Mouse (Mus musculus) kidney, adult 18-20 months (tissue): ENCODE results near the gene Bok.
"Not testable (repeated sequence)": the region's sequence is repeated elsewhere in the genome, so short reads cannot be mapped to it uniquely, and the experiment has no call there.

Experiments used
- DNase-seq: peaks from one replicate; pipeline ENCODE4 v3.0.0; 2021

Bok gene

DNA sequence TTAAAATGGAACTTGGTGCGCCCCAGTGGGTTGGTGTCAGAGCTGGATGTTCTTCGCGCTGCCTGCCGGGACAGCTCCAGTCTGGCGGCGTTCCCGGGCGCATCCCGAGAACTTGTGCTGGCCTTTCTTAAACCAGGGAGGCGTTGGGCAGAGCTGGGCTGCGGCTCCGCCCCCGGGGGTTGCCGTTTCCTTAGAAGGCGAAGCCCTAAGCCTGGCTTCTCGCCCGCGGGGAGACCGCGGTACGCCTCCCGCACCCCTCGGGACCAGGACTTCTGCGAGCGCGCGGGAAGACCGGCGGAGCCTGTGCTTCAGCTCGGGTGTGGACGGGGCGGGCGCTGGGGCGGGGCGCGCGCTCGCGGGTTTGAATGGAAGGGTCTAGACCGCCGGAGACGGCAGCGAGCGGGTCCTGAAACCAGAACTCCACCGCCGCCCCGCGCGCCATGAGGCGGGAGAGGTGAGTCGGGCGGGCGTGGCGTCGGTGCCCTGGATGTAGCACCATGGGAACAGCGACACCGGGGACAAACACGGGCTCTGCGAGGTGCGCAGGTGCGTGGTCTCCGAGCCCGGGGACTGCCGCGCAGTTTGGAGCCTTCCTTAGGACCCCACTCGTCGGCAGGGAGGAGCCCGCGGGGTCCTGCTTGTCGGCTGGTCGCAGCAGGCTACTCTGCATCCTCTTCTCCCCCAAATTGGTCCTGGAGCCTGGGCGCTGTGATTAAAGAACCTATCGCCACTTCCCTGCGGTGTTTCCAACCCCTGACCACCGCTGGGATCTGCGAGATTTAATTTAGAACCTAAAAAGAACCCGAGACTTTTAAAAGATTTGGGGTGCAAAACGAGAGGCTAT, at the start of gene Bok:
Bok (plus strand) TSS at position 260 of the 844 bp plus-strand sequence.
- DNase-seq = peak; percentile 85

DNA sequence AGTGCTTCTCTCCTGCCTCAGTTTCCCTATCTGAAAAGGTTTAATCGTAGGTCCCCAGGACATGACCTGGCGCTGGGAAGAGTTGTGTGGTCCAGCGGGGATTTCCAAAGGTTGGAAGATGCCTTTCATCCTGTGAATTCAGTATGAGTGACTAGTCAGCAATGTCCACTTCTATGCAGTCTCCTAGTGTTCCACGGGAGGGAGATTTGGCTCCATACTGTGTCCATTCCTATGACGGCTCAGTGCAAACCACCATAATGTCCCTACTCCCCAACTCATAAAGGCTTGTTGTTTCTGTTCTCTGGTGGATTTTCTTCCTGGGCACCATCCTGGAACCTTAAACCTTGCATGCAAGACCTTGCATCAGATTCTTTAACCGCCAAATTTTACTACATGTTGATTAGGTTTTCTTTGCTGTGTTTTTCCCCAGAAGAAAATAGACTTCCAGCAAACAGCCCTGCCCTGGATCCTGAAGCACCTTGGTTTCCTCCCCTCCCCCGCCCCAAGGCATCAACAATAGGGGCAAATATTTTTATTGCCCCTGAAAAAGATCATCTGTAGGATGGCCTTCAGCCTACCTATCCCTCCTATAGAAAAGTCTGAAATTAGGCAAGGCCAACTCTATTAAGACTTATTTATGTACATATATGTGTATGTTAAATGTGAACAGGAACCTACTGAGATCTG, 49.1 kb upstream of the Bok start:
- no peak for DNase-seq

DNA sequence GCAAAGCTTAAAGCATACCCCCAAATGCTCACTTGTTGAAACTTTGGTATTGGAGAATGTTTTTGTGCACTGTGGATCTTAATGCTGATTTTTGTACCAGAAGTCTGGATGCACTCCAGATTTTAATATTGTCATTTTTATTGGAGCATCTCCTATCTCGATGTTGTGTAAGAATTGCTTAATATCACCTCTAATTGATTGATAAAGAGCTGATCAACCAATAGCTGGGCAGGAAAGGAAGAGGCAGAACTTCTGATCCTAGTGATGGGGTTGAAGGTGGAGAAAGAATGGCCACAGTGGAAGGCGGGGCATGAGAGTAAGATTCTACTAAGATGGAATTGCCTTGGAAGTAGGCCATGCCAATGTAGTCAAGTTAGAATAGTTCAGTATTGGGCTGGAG, 43.5 kb upstream of the Bok start:
- no peak for DNase-seq

DNA sequence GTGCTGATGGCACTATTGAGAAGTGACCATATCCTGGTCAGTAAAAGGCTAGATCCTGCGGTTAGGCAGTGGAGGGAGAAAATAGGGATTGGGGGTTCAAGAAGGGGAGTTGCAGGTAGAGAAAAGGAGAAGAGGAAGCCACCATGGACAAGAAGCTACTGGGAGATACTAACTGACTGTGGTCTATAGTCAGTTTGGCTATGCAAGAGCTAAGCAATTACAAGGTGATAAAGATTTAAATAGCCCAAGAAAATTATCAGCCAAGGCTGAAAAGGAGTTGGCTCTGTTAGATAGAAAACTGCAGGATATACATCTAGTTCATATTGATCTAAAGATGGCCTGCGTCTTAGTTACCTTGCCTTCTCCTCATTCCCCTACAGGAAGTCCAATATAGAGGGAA, 42.8 kb upstream of the Bok start:
- DNase-seq = no peak

DNA sequence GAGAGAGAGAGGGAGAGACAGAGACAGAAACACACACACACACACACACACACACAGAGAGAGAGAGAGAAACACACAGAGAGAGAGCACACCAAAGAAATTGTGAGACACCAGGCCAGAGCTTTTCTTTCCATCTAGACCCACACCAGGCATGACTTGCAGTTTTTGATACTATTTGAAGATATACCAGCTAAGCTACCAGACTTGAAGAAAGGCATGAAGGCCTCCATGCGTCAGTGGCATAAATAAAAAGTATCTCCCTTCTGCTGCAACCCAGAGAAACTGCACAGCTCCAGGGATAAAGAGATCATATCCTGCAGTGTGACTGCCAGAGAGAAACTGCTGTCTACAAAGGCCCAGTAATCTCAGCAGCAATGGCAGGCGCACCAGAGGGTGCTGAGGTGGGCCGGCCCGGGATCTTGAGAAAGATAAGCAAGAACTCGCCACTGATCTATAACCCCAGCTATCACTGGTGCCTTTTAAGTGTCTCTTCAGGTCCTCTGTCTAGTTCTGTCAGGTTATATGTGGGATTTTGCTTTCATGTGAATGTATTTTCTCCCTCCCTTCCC, 35.8 kb upstream of the Bok start:
- DNase-seq = no peak

DNA sequence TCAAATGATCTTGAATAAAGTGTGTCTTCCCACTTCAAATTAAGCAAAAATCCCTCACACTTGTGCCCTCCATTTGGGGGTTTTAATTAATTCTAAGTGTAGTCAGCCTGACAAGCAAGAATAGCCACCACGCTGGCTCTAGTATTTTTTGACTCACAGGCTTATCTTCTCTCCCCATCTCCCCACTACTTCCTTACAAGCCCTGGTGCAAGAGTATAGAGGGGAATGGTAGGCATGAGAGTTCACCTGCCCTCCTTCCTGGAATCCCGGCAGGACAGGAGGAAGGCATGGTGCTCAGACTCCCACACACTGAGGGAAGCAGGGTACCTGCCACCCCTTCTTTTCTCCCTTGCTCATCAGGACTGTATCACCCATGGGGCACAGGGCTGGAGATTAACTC, 31.2 kb upstream of the Bok start:
- DNase-seq = no peak

DNA sequence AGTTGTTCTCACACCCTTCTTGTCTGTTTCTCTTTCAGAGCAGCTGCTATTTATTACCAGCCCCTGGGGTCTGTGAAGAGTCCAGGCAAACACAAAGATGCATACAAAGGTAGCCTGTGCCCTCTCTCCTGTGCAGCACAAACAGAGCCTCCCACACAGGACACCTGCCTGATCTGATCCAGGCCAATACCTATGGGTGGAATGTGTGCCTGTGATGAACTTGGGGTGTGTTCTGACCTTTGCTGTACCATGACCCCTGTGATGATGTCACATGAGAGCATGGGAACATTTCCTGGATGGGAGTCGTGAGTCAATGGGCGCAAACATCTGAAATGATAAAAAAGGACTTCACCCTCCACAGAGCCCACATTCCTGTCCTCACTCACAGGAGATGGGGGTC, 30.7 kb upstream of the Bok start:
- DNase-seq = no peak

DNA sequence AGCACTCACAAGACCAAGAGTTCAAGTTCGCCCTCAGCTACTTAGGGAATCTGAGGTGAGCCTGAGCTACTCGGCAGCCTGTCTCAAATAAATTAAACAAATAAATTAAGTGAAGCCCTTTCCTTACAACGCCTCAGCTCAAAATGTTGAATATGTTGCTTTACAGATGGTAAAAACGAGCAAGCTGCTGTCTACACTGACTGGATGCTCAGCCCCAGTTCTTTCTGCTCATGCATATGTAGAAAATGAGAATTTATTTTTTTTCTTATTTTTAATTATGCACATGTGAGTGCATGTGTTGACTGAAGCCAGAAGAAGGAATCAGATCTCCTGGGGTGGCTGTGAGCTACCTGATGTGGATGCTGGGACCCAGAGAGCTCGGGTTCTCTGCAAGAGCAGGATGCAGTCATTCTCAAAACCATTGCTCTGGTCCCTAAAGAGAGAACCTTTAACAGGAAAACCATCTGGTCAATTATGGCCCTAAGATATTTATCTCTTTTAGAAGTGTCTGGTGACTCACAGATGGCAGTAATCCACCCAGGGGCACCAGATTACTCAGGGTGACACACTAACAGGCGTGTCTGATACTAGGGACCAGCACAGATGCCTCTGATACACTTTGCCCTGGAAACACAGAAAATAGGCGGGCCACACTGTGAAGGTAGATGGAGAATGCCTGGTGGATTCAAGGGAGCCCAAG, 29.0 kb upstream of the Bok start:
- DNase-seq = no peak

DNA sequence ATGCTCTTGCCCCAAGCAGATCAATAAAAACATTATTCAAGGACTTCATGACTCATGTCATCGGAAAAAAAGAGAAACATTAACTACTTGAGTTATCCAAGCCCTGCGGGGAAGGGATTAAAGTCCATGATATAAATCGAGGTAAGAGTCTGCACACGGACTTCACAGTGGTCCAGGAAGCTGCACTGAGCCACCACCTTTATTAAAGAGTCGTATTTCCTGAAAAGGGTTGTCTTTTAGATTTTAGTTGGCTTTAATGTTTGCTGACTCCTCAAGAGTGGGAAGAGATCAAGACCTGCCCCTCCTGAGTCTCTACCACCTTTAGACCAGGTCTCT, 28.5 kb upstream of the Bok start:
- DNase-seq = no peak

DNA sequence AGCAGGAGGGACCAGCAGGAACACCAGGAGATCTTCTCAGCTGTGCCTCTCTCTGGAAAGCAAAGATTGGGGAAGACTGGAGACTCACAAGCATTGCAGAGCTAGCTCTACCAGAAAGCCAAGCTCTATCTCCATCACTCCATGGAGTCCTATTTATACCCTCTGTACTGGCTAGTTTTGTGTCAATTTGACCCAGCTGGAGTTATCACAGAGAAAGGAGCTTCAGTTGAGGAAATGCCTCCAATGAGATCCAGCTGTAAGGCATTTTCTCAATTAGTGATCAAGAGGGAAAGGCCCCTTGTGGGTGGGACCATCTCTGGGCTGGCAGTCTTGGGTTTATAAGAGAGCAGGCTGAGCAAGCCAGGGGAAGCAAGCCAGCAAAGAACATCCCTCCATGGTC, 26.9 kb upstream of the Bok start, which contains the start of gene Stk25:
Stk25 (minus strand) TSS at position 101 of the 400 bp plus-strand sequence.
- not testable (repeated sequence) for DNase-seq

DNA sequence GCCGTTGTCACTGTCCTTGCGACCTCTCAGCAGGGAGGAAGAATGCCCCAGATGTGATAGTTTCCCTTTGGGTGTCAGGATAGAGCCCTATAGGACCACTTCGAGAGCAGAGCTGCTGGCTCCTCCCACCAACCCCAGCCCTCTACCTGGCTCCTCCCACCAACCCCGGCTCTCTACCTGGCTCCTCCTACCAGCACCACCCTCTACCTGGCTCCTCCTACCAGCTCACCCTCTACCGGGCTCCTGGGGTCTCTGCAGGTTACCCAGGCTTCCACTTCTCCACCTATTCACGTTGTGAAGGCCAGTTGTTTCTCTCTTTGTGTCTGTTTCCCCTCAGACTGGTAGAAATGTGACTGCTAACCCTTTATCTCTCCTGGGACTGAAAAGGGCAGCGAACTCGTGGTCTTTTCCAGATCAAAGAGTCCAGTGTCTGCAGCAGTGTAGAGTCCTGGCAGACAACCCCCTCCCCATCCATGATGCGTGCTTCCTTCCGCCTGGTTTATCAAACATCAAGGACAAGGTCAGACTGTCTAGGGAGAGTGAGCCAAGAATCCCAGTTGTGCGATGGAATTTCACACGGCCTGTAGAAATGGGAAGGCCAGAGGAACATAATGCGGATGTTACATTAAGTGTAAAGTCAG, 17.6 kb upstream of the Bok start:
- no peak for DNase-seq

DNA sequence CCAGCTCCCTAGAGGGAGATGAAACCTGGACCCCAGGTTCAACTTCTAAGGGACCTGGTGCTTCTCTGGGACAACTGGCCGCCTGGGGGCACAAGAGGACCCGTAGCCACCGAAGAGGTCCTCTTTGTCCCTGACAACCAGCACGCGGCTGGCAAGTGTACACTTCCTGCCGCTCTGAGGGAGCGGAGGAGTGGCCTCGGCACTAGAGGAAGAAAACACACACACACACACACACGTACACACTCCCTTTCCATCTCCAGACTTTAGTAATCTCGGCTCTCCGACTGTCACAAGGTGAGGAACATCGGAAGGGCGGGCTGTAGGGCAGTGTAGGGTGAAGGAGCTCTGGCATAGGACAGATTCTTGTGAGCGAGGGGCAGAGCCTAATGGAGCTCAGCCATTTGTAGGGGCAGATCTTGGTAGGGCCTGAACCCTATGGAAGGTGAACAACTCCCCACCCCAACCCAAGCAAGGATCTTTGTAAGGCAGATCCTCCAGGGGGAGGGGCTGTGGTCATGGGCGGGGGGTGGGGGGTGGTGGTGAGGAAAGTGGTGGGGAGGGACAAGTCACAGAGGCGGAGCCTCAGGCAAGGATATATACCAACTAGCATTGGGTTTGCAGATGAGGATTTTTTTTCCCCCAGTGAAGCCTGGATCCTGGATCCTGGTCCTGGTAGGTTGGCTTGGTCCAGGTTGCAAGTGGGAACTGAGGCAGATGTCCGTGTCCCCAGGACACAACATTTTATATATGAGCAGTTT, 16.5 kb upstream of the Bok start:
- DNase-seq = peak; percentile 83

DNA sequence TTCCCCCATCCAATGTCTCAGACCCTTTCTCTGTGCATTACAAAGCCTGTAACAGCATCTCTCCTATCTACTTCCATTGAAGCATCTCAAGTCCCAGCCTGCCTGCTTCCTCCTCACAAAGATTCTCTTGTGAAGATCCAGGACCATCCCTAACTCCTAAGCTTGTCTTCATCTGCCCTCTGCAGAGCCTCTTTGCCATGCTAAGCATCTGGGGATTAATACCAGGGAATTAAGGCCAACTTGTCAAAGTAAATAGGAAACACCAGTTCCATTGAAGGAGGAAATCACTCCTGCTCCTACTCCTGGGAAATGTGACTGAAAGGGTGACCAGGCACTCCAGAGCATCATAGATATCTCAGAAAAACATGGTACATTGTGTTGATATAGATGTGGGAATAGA, 15.5 kb upstream of the Bok start:
- DNase-seq = no peak

DNA sequence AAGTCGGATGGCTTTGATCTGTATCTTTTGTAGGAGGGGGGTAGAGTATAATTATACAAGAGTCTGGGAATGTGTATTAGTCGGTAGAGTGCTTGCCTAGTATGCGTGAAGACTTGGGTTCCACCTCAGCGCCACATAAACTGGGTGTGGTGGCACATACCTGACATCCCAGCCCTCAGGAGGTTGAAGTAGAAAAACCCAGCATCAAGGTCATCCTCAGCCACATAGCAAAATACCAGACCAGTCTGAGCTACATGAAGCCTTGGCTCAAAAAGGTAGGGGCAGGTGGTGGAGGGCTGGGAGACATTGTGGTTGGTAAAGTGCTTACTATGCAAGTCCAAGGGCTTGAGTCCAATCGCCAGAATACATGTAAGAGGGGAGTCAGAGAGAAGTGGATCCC, 12.8 kb upstream of the Bok start:
- no peak for DNase-seq

DNA sequence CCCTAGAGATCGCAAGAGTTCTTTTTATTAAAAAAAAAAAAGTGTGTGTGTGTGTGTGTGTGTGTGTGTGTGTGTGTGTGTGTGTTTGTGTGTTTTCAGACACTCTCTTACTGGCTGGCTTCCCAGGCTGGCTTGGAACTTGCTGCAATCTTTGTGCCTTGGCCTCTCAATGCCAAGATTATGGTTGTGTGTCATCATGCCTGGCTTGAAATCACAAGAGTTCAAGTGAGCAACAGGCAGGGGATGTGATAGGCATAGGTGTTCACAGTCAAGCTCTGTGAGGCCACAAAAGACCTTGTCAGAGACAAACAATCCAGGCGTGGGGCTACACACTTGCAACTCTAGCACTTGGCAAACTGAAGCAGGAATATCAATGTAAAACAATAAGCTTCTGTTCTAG, 7.1 kb upstream of the Bok start:
- DNase-seq = no peak

DNA sequence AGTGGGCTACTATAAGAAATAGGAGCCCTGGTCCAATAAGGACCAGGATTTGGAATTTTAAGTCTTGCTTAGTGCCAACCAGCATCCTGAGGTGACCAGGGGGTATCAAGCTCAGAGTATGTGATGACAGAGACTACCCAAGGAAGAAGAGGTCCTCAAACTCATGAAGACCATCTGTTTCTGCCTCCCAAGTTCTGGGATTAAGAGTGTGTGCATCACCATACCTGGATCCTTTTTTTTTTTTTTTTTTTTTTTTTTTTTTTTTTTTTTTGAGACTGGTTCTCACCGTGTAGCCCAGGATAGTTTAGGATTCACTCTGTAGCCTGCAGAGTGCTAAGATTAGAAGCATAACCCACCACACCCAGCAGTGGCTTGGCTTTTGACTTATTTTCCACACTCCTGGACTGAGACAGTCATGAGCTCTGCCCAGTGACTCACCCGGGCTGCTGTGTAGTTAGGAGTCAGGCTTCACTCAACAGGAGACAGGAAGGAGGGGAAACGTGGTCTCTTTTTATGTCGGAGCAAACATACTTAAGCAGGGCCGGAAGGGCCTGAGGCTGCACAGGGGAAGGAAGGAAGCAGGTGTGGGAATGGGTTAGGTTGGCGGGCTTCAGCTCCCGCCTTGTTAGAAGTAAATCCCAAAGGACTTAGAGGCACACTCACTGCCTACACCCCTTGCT, 5.4 kb upstream of the Bok start:
- DNase-seq = no peak

DNA sequence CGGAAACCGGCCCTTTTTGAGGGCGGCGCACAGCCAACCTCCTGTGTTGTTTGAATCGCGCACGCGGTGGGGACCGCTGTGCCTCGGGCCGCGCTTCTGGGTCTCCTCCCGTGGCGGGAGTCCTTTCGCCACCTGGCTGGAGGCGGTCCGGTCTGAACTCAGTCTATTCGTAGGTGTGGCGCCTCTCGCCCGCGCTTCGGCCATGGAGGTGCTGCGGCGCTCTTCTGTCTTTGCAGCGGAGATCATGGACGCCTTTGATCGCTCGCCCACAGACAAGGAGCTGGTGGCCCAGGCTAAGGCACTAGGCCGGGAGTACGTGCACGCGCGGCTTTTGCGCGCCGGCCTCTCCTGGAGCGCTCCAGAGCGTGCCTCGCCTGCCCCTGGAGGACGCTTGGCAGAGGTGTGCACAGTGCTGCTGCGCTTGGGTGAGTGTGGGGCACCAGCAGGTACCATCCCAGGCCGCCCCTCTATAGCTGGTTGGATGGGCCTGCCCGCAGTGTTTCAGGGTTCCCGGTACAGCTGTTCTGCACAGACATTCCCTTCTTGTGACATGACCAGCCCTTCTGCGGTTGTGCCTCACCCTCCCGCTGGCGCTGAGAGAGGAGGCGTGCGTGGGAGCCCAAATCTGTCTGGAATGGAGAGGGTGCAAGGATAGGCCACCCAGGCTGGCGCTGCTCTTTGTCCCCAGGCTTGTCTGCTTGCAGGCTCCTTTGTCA, 943 bp downstream of the Bok start:
- peak; percentile 71 for DNase-seq

DNA sequence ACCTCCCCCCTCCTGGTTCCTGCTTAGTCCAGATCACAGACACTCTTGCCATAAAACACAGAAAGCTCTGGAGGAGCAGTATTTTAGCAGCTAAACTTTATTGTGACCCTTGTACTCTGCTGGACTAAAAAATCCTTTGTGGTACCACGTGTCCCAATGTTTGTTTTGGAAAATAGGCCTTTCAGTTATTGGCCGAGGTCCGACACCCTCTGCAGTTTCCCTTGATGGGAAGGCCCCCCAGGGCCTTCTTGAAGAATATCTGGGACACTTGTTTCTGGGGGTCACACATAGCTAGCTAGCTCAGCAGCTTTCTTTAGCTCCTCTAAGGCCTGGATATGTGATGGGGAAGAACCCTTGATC, 1.5 kb downstream of the Bok start:
- no peak for DNase-seq

DNA sequence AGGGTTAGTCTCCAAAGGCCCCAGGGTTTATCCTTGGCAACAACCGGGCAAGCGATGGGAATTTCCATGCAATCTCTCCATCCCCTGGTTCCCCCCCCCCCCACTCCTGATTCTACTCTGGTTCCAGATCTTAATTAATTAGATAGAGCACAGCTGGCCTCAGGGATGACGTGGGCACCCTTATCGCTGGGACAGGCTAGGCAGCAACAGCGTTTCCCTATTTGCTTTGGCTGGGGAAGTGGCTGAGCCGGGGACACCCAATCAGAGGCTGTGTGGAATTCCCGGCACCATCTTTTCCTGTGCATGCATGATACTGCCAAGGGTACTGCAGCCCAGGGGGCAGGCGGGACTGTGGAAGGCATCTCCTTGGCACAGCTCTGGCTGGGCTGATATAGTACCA, 2.7 kb downstream of the Bok start:
- no peak for DNase-seq

DNA sequence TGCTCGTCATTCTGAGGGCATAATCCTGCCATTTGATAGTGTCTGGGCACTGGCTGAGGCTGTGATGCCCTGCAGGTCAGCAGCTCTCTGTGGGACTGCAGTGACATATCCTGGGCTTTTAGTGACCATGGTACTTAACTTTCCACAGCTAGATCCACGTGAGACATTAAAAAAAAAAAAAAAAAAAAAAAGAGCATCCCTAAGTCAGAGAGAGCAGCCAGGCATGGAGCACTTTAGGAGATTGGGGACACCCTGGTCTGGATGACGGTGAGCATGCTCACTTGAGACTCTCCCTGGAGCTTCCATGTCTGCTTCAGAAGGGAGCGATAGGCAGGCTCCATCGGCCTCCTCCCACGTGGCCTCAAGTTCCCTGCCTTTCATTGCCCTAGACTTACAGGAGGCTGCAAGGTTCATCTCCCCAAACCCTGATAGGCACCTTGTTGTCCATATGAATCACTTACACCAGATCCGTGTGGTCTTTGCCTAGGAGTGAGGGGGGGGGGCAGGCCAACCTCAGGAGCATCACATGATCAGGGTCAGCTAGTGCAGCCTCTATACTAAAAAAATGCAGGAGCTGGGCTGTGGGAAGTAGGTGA, 4.5 kb downstream of the Bok start:
- no peak for DNase-seq

DNA sequence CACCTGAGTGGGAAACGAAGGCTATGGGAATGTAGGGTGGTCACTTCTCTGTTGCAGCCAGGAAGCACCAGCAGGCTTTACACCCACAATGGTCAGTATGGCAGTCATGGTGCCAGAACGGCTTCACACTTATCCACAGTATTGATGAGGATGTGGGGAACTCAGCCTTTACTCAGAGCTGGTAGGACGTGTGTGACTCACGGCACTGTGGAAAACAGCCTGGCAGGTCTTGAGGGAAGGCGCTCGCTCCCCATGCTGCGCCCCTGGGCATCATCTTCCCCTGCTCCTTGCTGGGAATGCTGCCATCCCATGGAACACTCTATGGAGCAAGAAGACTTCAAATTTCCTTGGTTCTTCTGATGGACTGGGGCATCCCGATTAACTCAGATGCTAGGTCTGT, 5.6 kb downstream of the Bok start:
- no peak for DNase-seq
